Mouse (Mus musculus) neural tube, embryonic 12.5 days (tissue): ENCODE measurements around the gene Sf3a2. TPM values are rescaled to one million over a fixed set of nuclear protein-coding genes. Genes with fewer than 3 reads are reported as not detected.

Experiments used
- ATAC-seq: fragments of 200-750 bp; cut with Nextera tagmentation; 2 replicates; pipeline ENCODE4 v1.8.0; 2017; ENCODE audit warnings: low read depth, mild to moderate bottlenecking, moderate TSS enrichment, moderate library complexity; ENCODE audit not compliant: low FRiP score
- H3K27ac ChIP-seq: fragments of 300-500 bp; sonication (generic); 2 replicates; pipeline ENCODE4 v1.5.1; 2016
- H3K27me3 ChIP-seq: fragments of 300-500 bp; sonication (generic); replicated peaks from 2 replicates; pipeline ENCODE4 v1.6.1; 2016; ENCODE audit warnings: mild to moderate bottlenecking
- H3K36me3 ChIP-seq: fragments of 300-500 bp; sonication (generic); 2 replicates; pipeline ENCODE4 v1.6.1; 2016; ENCODE audit warnings: mild to moderate bottlenecking
- H3K4me1 ChIP-seq: fragments of 300-500 bp; sonication (generic); 2 replicates; pipeline ENCODE4 v1.6.1; 2016
- H3K4me2 ChIP-seq: fragments of 300-500 bp; sonication (generic); replicated peaks from 2 replicates; pipeline ENCODE4 v1.6.1; 2016; ENCODE audit warnings: mild to moderate bottlenecking
- H3K4me3 ChIP-seq: fragments of 300-500 bp; sonication (generic); 2 replicates; pipeline ENCODE4 v1.5.1; 2016
- H3K9ac ChIP-seq: fragments of 300-500 bp; sonication (generic); 2 replicates; pipeline ENCODE4 v1.6.1; 2016; ENCODE audit warnings: mild to moderate bottlenecking
- H3K9me3 ChIP-seq: fragments of 300-500 bp; sonication (generic); 2 replicates; pipeline ENCODE4 v1.6.1; 2016; ENCODE audit warnings: mild to moderate bottlenecking
- WGBS: fragments of 180-500 bp; shearing (Covaris S2); methylation state at CpG from one replicate; pipeline ENCODE4 v1.1.7; 2016; 5-methylcytosine and 5-hydroxymethylcytosine counted together
- polyA plus RNA-seq: library from polyadenylated mRNA; unstranded; fragments of >200 nt; fragmentation: Nextera tagmentation; extraction: Ambion mirVana; gene quantifications from 2 replicates; pipeline ENCODE4 v1.2.1, GENCODE M21; 2016

Sf3a2 gene
- polyA plus RNA-seq, 1 experiment from 2014 or later: 72.4 TPM

GRCm38 (mm10) chr10:80779565-80779964 is 18.4 kb upstream of the Sf3a2 start:
- Histone ChIP-seq H3K9me3 (no peaks in the 10 kb centered on the region), H3K27me3 (no peaks in the 10 kb centered on the region), H3K4me2 (no peak overlapping the region), H3K36me3 (peaks cover 100% of the 10 kb centered on the region), H3K4me1 (no peaks in the 10 kb centered on the region), H3K9ac (no peak overlapping the region), H3K27ac (no peak overlapping the region), H3K4me3 (no peak overlapping the region)
- ATAC-seq: no peak

DNA sequence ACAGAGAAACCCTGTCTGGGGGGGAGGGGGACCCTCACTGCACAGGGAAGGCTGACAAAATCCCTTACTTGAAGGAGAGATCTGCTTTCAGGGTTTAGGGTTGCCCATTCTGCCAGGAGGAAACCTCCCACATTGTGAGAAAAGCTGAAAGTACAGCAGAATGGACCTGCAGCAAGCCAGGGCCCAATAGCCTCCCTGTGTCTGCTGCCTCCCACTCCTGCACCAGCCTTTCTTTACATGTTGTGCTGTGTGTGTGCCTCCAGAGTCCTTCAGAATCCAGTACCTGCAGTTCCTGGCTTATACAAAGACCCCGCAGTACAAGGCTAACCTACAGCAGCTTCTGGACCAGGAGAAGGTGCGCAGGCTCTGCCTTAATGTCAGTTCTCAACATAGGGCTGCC is 13.7 kb upstream of the Sf3a2 start:
- Histone ChIP-seq H3K27ac (no peak overlapping the region), H3K4me1 (no peaks in the 10 kb centered on the region), H3K9ac (no peak overlapping the region), H3K27me3 (no peaks in the 10 kb centered on the region), H3K36me3 (peaks cover 100% of the 10 kb centered on the region), H3K4me3 (no peak overlapping the region), H3K4me2 (no peak overlapping the region), H3K9me3 (no peaks in the 10 kb centered on the region)
- whole genome bisulfite sequencing: 97% methylated on average over 2 of the region's 2 CpGs
- ATAC-seq: no peak

DNA sequence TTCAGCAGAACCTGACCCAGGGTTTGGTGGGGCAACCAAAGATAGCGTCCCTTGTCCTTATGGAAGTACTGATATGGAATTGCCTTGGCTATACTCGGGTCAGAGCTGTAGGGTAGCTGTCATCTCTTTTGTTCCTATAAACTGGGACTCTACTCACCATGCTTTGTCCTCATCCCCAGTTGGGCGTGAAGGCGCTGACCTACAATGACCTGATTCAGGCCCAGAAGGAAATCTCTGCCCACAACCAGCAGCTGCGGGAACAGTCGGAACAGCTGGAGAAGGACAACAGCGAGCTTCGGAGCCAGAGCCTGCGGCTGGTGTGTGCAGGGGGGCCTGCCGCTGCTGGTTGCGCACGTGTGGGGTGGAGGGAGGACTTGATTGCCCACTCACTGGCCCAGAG is 13.1 kb upstream of the Sf3a2 start:
- H3K9me3 ChIP-seq: no peaks in the 10 kb centered on the region
- no peak overlapping the region for H3K4me3 ChIP-seq
- WGBS: 80% methylated on average over 12 of the region's 12 CpGs
- no peak overlapping the region for H3K4me2 ChIP-seq
- no peak overlapping the region for H3K27ac ChIP-seq
- no peaks in the 10 kb centered on the region for H3K27me3 ChIP-seq
- ATAC-seq: no peak
- H3K4me1 ChIP-seq: no peaks in the 10 kb centered on the region
- H3K36me3 ChIP-seq: peaks cover 98% of the 10 kb centered on the region
- no peak overlapping the region for H3K9ac ChIP-seq

DNA sequence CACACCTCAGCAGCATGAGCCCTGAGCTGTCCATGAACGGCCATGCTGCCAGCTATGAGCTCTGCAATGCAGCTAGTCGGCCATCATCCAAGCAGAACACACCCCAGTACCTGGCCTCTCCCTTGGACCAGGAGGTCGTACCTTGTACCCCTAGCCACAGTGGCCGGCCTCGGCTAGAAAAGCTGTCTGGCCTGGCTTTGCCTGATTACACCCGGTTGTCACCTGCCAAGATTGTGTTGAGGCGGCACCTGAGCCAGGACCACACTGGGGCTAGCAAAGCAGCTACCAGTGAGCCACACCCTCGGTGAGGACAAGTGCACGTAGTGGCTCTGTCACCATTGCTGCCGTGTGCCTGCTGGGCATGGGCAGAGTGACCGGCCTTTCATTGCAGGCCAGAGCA is 12.0 kb upstream of the Sf3a2 start:
- H3K4me1 ChIP-seq: no peaks in the 10 kb centered on the region
- no peak for ATAC-seq
- H3K27ac ChIP-seq: no peak overlapping the region
- H3K4me2 ChIP-seq: no peak overlapping the region
- peaks cover 98% of the 10 kb centered on the region for H3K36me3 ChIP-seq
- no peak overlapping the region for H3K9ac ChIP-seq
- no peaks in the 10 kb centered on the region for H3K27me3 ChIP-seq
- H3K9me3 ChIP-seq: no peaks in the 10 kb centered on the region
- 94% methylated on average over 11 of the region's 11 CpGs for WGBS
- H3K4me3 ChIP-seq: no peak overlapping the region

DNA sequence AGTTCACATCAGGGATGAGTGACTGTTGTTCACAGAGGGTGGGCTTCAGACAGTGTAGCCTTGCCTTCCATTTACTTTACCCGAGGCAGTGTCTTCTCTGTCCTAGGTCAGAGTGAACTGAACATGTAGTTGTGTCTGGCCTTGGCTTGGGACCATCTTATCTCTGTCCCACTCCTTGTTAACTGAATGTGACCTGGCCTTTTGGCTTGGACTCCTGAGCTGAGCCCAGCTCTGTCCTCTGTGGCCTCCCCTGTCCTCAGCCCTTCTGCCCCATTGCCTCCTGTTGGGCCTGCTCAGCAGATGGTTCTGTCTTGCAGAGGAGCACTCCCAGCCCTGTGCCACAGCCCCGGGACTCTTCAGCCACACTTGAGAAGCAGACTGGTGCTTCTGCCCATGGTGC is 10.5 kb upstream of the Sf3a2 start:
- 86% methylated on average over 2 of the region's 2 CpGs for WGBS
- Histone ChIP-seq H3K36me3 (peaks cover 98% of the 10 kb centered on the region), H3K27me3 (no peaks in the 10 kb centered on the region), H3K9ac (no peak overlapping the region), H3K9me3 (no peaks in the 10 kb centered on the region), H3K4me2 (no peak overlapping the region), H3K4me1 (no peaks in the 10 kb centered on the region), H3K27ac (no peak overlapping the region), H3K4me3 (no peak overlapping the region)
- ATAC-seq: no peak

GRCm38 (mm10) chr10:80790761-80791404 is 7.1 kb upstream of the Sf3a2 start:
- Histone ChIP-seq H3K4me2 (no peak overlapping the region), H3K27ac (no peak overlapping the region), H3K36me3 (peaks cover 97% of the 10 kb centered on the region), H3K9ac (0 out of 2 replicates have a peak overlapping the region, but pooled peaks have one; percentile 3), H3K9me3 (no peaks in the 10 kb centered on the region), H3K27me3 (no peaks in the 10 kb centered on the region), H3K4me1 (peaks cover 3% of the 10 kb centered on the region), H3K4me3 (no peak overlapping the region)
- ATAC-seq: no peak
- WGBS: 91% methylated on average over 19 of the region's 19 CpGs

DNA sequence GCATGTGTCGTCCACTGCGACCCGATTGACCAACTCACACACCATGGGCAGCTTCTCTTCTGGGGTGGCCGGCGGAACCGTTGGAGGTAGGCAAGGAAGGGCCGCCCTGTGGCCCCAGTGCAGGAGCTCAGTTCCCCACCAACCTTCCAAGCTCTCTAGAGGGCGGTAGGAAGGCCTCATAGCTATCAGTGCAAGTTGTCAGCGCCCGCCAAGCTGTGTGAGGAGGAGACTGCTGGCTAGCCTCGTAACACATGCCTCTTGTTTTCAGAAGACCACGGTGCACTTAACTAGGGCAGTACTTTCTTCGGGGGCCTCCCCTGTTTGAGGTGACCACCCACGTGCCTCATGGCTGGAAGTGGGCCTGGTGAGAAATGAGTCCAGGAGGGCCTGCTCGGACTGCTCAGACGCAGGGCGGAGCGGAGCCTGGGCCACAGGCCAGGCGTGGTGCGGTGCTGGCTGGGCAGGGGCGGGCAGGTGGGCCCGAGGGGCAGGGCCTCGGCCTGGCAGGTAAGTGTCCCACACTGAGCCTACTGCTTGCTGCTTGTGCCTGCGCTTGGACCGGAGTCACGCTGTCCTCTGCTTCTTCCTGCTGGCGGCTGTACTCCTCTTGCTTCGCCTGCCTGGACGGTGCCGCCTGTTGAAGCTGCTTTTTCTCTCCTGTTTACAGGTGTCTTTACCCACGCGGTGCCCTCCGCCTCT is 6.4 kb upstream of the Sf3a2 start:
- WGBS: 87% methylated on average over 33 of the region's 33 CpGs
- H3K4me3 ChIP-seq: no peak overlapping the region
- peaks cover 96% of the 10 kb centered on the region for H3K36me3 ChIP-seq
- no peaks in the 10 kb centered on the region for H3K27me3 ChIP-seq
- no peak for ATAC-seq
- 0 out of 2 replicates have a peak overlapping the region, but pooled peaks have one; percentile 3 for H3K9ac ChIP-seq
- no peak overlapping the region for H3K4me2 ChIP-seq
- peaks cover 10% of the 10 kb centered on the region for H3K4me1 ChIP-seq
- no peaks in the 10 kb centered on the region for H3K9me3 ChIP-seq
- no peak overlapping the region for H3K27ac ChIP-seq

- Histone ChIP-seq H3K27me3 (no peaks in the 10 kb centered on the region), H3K36me3 (peaks cover 89% of the 10 kb centered on the region), H3K27ac (no peak overlapping the region), H3K4me1 (peaks cover 18% of the 10 kb centered on the region), H3K9ac (no peak overlapping the region), H3K4me2 (no peak overlapping the region), H3K4me3 (no peak overlapping the region), H3K9me3 (no peaks in the 10 kb centered on the region)
- ATAC-seq: no peak
- 80% methylated on average over 41 of the region's 41 CpGs for WGBS
These were observed 5.6 kb upstream of the Sf3a2 start for GRCm38 (mm10) chr10:80792175-80793032.

DNA sequence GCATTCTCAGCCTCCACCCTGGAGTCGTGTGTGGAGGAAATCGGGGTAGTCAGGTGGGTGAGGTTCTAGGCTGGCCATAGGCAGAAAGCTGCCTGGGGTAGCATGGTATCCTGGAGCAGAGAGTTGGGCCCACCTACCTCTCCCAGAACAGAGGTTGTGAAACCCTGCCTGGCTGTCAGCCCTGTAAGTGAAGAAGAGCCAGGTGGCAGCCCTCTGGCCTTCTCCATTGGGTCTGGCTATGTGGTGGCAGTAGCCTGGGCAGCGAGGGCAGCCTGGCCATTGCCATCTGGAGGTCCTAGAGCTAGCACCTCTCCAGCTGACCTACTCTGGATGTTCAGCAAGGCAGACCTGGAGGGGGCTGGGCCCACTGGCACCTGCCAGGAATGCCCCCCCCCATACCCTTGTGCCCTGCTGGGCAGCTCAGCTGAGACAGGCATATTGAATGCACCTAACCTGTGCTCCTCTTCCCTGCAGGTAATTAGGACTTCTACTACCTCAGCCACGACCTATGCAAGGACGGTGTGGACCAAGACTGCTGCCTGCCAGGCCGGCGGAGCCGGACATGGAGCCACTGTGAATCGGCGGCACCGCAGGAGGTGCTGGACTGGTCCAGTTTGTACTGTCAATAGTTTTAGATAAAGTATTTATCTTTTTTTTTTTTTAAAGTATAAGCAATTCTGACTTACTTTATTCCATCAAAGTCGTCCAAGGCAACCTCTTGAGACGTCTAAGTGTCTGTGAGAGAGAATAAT is 4.8 kb upstream of the Sf3a2 start:
- H3K36me3 ChIP-seq: peaks cover 81% of the 10 kb centered on the region
- peaks cover 20% of the 10 kb centered on the region for H3K4me1 ChIP-seq
- ATAC-seq: no peak
- no peak overlapping the region for H3K27ac ChIP-seq
- no peaks in the 10 kb centered on the region for H3K9me3 ChIP-seq
- no peaks in the 10 kb centered on the region for H3K27me3 ChIP-seq
- no peak overlapping the region for H3K9ac ChIP-seq
- no peak overlapping the region for H3K4me3 ChIP-seq
- WGBS: 94% methylated on average over 13 of the region's 13 CpGs
- no peak overlapping the region for H3K4me2 ChIP-seq

GRCm38 (mm10) chr10:80793803-80794202 is 4.2 kb upstream of the Sf3a2 start:
- 83% methylated on average over 4 of the region's 4 CpGs for WGBS
- Histone ChIP-seq H3K27me3 (no peaks in the 10 kb centered on the region), H3K4me2 (no peak overlapping the region), H3K4me1 (peaks cover 20% of the 10 kb centered on the region), H3K4me3 (no peak overlapping the region), H3K9ac (no peak overlapping the region), H3K9me3 (no peaks in the 10 kb centered on the region), H3K36me3 (peaks cover 75% of the 10 kb centered on the region), H3K27ac (no peak overlapping the region)
- ATAC-seq: no peak

GRCm38 (mm10) chr10:80794750-80795149 is 3.2 kb upstream of the Sf3a2 start:
- Histone ChIP-seq H3K4me2 (no peak overlapping the region), H3K4me3 (no peak overlapping the region), H3K36me3 (peaks cover 66% of the 10 kb centered on the region), H3K27me3 (no peaks in the 10 kb centered on the region), H3K4me1 (peaks cover 27% of the 10 kb centered on the region), H3K27ac (no peak overlapping the region), H3K9me3 (no peaks in the 10 kb centered on the region), H3K9ac (peak overlapping the region; percentile 29)
- 88% methylated on average over 8 of the region's 8 CpGs for WGBS
- no peak for ATAC-seq
